Mouse (Mus musculus) ES-CJ7 (cell line): ENCODE results near the gene Gm8229.
"Not testable (repeated sequence)": the region's sequence is repeated elsewhere in the genome, so short reads cannot be mapped to it uniquely, and the experiment has no call there.

ENCODE experiments used
- DNase-seq: peaks from one replicate; pipeline ENCODE4 v3.0.0; 2011; ENCODE audit warnings: low read depth, low spot score

The Gm8229 gene

DNA sequence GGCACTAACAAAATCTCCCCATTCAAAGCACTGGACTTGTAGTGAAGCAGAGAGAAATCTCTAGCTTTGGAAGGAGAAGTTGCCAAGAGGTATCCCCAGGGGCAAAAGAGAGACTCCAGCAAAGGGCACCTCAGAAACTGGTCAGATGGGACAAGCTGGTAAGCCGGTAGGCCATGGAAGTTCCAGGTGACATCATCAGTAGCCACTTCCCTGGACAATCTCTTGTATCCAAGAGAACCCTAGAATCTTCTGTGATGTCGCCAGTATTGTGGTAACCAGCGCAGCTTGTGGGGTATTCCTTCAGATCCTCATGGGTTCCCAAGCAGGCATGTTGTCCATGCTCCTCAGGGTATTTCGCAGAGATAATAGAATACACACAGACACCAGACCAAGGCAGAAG lies at the start of gene Gm8229:
TSS of gene Gm8229 (plus strand) at position 301 of the 400 bp plus-strand sequence.
- not testable (repeated sequence) for DNase-seq

- not testable (repeated sequence) for DNase-seq
Measured at GRCm38 (mm10) chr14:44338484-44338883, 26.7 kb upstream of the Gm8229 start, which contains the start of gene Gm5930. Gene Gm5930, minus strand, starts transcription at chr14:44338584.

DNA sequence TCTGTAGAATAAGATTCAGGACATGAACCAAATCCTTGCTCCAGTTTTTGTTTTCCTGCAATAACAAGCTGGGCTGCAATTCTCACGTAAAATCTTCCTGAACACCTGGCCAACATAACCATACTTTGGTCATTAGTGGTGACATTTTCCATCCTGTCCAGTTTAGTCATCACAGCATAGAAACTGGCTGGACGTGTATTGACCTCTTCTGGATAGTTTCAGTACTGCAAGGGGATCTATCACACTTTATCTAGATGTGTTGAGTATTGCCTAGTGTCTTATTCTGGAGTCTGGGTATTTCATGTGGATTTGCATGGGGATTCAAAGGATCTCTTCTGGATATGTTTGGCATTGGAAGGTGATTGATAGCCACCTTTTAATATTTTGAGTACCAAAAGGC lies 3.7 kb upstream of the Gm8229 start:
- not testable (repeated sequence) for DNase-seq

- peak; percentile 11 for DNase-seq
Measured at GRCm38 (mm10) chr14:44362301-44362700, 2.9 kb upstream of the Gm8229 start.

GRCm38 (mm10) chr14:44384233-44384632 lies 19.1 kb downstream of the Gm8229 start:
- not testable (repeated sequence) for DNase-seq

DNA sequence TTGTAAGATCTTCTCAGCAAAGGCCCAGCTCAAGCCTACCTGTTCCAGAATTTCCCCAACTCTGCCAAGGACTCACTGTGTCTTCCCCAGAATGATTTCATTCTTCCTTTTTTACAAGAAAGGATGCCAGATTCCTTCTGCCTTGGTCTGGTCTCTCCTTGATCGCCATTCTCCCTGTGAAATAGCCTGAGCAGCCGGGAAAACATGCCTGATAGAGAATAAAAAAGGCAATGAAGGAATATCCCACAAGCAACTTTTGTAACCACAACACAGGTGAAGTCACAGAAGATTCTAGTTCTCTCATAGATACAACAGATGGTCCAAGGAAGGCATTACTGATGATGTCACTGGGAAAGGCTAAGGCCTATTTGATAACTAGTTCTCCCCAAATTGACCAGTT lies 45.4 kb downstream of the Gm8229 start, which contains the start of gene Gm3371:
TSS of gene Gm3371 (minus strand) at position 101 of the 400 bp plus-strand sequence.
- not testable (repeated sequence) for DNase-seq
